17 mouse cellular contexts compared by ENCODE assay signal in the genomic region with DNA sequence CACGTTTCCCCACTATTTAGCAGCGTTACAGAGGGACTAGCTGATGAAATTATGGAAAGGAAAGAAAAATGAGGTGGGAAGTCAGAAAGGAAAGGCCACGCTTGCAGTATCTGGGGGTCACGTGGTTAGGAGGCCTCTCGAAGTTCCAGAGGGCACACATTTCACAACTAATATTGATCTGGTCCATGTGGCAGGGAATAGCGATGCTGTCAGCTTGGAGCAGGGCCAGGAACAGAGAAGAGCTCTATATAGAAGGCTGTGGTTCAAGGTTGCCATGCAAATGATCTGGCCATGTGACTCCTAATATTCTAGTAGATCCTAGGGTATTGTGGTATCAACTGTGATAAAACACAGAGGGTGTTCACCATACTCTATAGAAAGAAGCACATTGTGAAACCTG.
DNase-seq lines count a peak whose midpoint lies in the region; ATAC-seq and TF ChIP-seq lines count a peak whose summit lies in the region.
"Had no signal": no experiment of that assay in that cellular context is flagged by ENCODE, and none has a peak within 500 bp of the region (broad histone marks: within the 10 kb centered on the region; RNA-seq: fewer than 3 reads in every experiment).

No protein-coding gene starts in this region.

- TF ChIP-seq EP300 in liver, postnatal 0 days (IDR thresholded peaks at IDR 0.05; ENCODE audit: low read depth), result peak; percentile 86

- peak; percentile 90 for ATAC-seq in intestine, embryonic 15.5 days
- peak; percentile 92 for ATAC-seq in liver, postnatal 0 days
- no peak for ATAC-seq in hindbrain, embryonic 14.5 days (ENCODE audit: low FRiP score)

- WGBS in intestine, embryonic 15.5 days, result 63% methylated on average over 6 of the region's 6 CpGs
- WGBS in liver, postnatal 0 days (ENCODE audit: insufficient replicate concordance), result 54% methylated on average over 6 of the region's 6 CpGs
- 76% methylated on average over 6 of the region's 6 CpGs for whole genome bisulfite sequencing in hindbrain, embryonic 14.5 days

- peak; percentile 40 for DNase-seq in NIH3T3 (ENCODE audit: low read depth)
- DNase-seq in liver, result peak; percentile 23
- peak; percentile 76 for DNase-seq in liver, postnatal 0 days
- no peak for DNase-seq in kidney, adult 18-20 months
- DNase-seq in hindbrain, embryonic 14.5 days (ENCODE audit: low spot score), result no peak
- no peak for DNase-seq in thymus, postnatal 4 days
- DNase-seq: gastrocnemius, postnatal 25 days; heart, postnatal 14 days; kidney, adult 2 months; kidney, postnatal 14 days; right cerebral cortex, postnatal 4 days; thymus, adult 18-20 months had no signal

- no peak overlapping the region for H3K4me3 ChIP-seq in intestine, embryonic 15.5 days (replicated peaks)
- H3K4me3 ChIP-seq in liver, postnatal 0 days (ENCODE audit: low read depth, low read length), result no peak overlapping the region
- H3K4me3 ChIP-seq in hindbrain, embryonic 14.5 days (replicated peaks; ENCODE audit: low read length), result no peak overlapping the region
- H3K4me3 ChIP-seq: hindbrain, embryonic 15.5 days; midbrain, embryonic 12.5 days had no signal

- no peaks in the 10 kb centered on the region for H3K36me3 ChIP-seq in intestine, embryonic 15.5 days
- H3K36me3 ChIP-seq in liver, postnatal 0 days (replicated peaks; ENCODE audit: insufficient read depth, low read length), result no peaks in the 10 kb centered on the region
- H3K36me3 ChIP-seq in hindbrain, embryonic 14.5 days (replicated peaks; ENCODE audit: control insufficient read depth, insufficient read depth), result no peaks in the 10 kb centered on the region
- H3K36me3 ChIP-seq: hindbrain, embryonic 15.5 days; midbrain, embryonic 12.5 days had no signal

- H3K27ac ChIP-seq in intestine, embryonic 15.5 days, result no peak overlapping the region
- H3K27ac ChIP-seq in liver, postnatal 0 days (ENCODE audit: low read depth), result peak overlapping the region; percentile 88
- H3K27ac ChIP-seq in hindbrain, embryonic 14.5 days, result no peak overlapping the region
- H3K27ac ChIP-seq: hindbrain, embryonic 15.5 days; macrophage; midbrain, embryonic 12.5 days had no signal

- H3K4me2 ChIP-seq in intestine, embryonic 15.5 days (replicated peaks), result no peak overlapping the region
- no peak overlapping the region for H3K4me2 ChIP-seq in liver, postnatal 0 days (ENCODE audit: low read depth, low read length)
- no peak overlapping the region for H3K4me2 ChIP-seq in hindbrain, embryonic 14.5 days (replicated peaks)
- H3K4me2 ChIP-seq: heart, embryonic 11.5 days; hindbrain, embryonic 15.5 days; midbrain, embryonic 12.5 days had no signal

- no peaks in the 10 kb centered on the region for H3K9me3 ChIP-seq in intestine, embryonic 15.5 days
- H3K9me3 ChIP-seq in liver, postnatal 0 days (ENCODE audit: low read length), result no peaks in the 10 kb centered on the region
- no peaks in the 10 kb centered on the region for H3K9me3 ChIP-seq in hindbrain, embryonic 14.5 days (ENCODE audit: control insufficient read depth, low read length)
- H3K9me3 ChIP-seq: hindbrain, embryonic 15.5 days; midbrain, embryonic 12.5 days had no signal

- no peaks in the 10 kb centered on the region for H3K4me1 ChIP-seq in intestine, embryonic 15.5 days (replicated peaks)
- peaks cover 3% of the 10 kb centered on the region; the same call in 1 of the 2 replicates for H3K4me1 ChIP-seq in liver, postnatal 0 days (ENCODE audit: insufficient read depth)
- H3K4me1 ChIP-seq in hindbrain, embryonic 14.5 days (replicated peaks; ENCODE audit: control insufficient read depth, insufficient read depth, low read length), result no peaks in the 10 kb centered on the region
- H3K4me1 ChIP-seq: hindbrain, embryonic 15.5 days; midbrain, embryonic 12.5 days had no signal

- H3K9ac ChIP-seq in intestine, embryonic 15.5 days, result no peak overlapping the region
- H3K9ac ChIP-seq in liver, postnatal 0 days (replicated peaks), result no peak overlapping the region
- H3K9ac ChIP-seq in hindbrain, embryonic 14.5 days, result no peak overlapping the region
- H3K9ac ChIP-seq: hindbrain, embryonic 15.5 days; midbrain, embryonic 12.5 days had no signal

- H3K27me3 ChIP-seq in intestine, embryonic 15.5 days (replicated peaks), result no peaks in the 10 kb centered on the region
- H3K27me3 ChIP-seq in liver, postnatal 0 days (ENCODE audit: insufficient read depth, low read length), result no peaks in the 10 kb centered on the region
- no peaks in the 10 kb centered on the region for H3K27me3 ChIP-seq in hindbrain, embryonic 14.5 days (ENCODE audit: control insufficient read depth, insufficient read depth, low read length)
- H3K27me3 ChIP-seq: hindbrain, embryonic 15.5 days; midbrain, embryonic 12.5 days had no signal

- TF ChIP-seq CTCF in liver, postnatal 0 days (IDR thresholded peaks at IDR 0.05; ENCODE audit: low read depth), result no peak

Comparison
In these comparisons a context has a peak if more than half of its experiments do, and no peak if none do; other contexts are left out.
1. DNase-seq: peak in NIH3T3 (single experiment), liver (single experiment) and liver, postnatal 0 days (single experiment); none in kidney, adult 18-20 months (single experiment), hindbrain, embryonic 14.5 days (single experiment) and thymus, postnatal 4 days (single experiment).